Mouse (Mus musculus) ES-E14 (cell line): Measurements from ENCODE around the gene Tcerg1l.

Source experiments
- CHD2 ChIP-seq: IDR thresholded peaks from 2 replicates; pipeline ENCODE4 v1.6.1; 2014; ENCODE audit warnings: mild to moderate bottlenecking, low read depth, low read length, inconsistent platforms
- HCFC1 ChIP-seq: IDR thresholded peaks from 2 replicates; pipeline ENCODE4 v1.6.1; 2012; ENCODE audit warnings: low read length, inconsistent platforms, borderline replicate concordance; ENCODE audit not compliant: insufficient read depth
- MAFK ChIP-seq: IDR thresholded peaks from 2 replicates; pipeline ENCODE4 v1.6.1; 2014; ENCODE audit warnings: mild to moderate bottlenecking, low read depth, low read length, inconsistent platforms; ENCODE audit not compliant: insufficient read depth

DNA sequence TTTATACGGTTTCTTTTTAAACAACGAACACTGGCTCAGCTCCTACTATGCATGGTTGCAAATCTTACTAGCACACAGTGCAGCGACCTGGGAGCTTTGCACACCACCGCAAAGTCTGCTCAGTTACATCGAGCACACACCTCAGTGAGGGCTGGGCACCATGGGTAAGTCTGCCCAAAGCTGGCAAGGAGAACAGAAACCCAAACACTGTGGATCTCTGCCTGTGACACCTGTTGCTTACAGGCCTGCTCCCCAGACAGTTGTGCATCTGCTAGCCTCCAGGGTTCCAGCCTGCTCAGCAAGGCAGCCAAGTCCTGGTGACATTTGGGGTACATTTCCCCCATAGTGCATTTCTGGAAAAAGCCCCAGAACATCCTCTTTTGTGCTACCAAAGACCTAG lies 4.1 kb upstream of the Tcerg1l start:
- TF ChIP-seq MAFK (no peak), HCFC1 (no peak), CHD2 (no peak)
